Mouse (Mus musculus) myocyte (in vitro differentiated cells): Measurements from ENCODE around the gene Bcl2a1c.
"Not testable (repeated sequence)": the region's sequence is repeated elsewhere in the genome, so short reads cannot be mapped to it uniquely, and the experiment has no call there.

Experiments used
- E2F4 ChIP-seq: IDR thresholded peaks from one replicate; pipeline ENCODE4 v1.6.1; 2011; ENCODE audit warnings: mild to moderate bottlenecking, control low read depth, moderate library complexity; ENCODE audit not compliant: insufficient read depth
- MAX ChIP-seq: IDR thresholded peaks from one replicate; pipeline ENCODE4 v1.6.1; 2011; ENCODE audit warnings: low read depth, mild to moderate bottlenecking, control low read depth
- MYOD1 ChIP-seq, 3 experiments: IDR thresholded peaks; one replicate each; pipeline ENCODE4 v1.6.1; 2011; ENCODE audit warnings: control low read depth in 2 of 3, low read depth in 2 of 3, mild to moderate bottlenecking in 2 of 3, moderate library complexity in 1 of 3; ENCODE audit not compliant: insufficient read length in 2 of 3, control insufficient read depth in 1 of 3
- POLR2A ChIP-seq: IDR thresholded peaks from one replicate; pipeline ENCODE4 v1.6.1; 2011; ENCODE audit warnings: low read depth, mild to moderate bottlenecking, control low read depth, moderate library complexity; ENCODE audit not compliant: insufficient read length
- POLR2AphosphoS2 ChIP-seq: IDR thresholded peaks from one replicate; pipeline ENCODE4 v1.6.1; 2011; ENCODE audit warnings: low read depth, control low read depth; ENCODE audit not compliant: insufficient read length
- REST ChIP-seq: IDR thresholded peaks from one replicate; pipeline ENCODE4 v1.6.1; 2011; ENCODE audit warnings: mild to moderate bottlenecking, control low read depth, moderate library complexity; ENCODE audit not compliant: insufficient read depth, insufficient read length
- TCF12 ChIP-seq: IDR thresholded peaks from one replicate; pipeline ENCODE4 v1.6.1; 2011; ENCODE audit warnings: mild to moderate bottlenecking, control low read depth; ENCODE audit not compliant: poor library complexity, insufficient read depth, severe bottlenecking
- TCF3 ChIP-seq: IDR thresholded peaks from one replicate; pipeline ENCODE4 v1.6.1; 2011; ENCODE audit warnings: low read depth, control low read depth; ENCODE audit not compliant: insufficient read length
- USF1 ChIP-seq: IDR thresholded peaks from one replicate; pipeline ENCODE4 v1.6.1; 2011; ENCODE audit warnings: low read depth, mild to moderate bottlenecking, control low read depth, moderate library complexity

DNA sequence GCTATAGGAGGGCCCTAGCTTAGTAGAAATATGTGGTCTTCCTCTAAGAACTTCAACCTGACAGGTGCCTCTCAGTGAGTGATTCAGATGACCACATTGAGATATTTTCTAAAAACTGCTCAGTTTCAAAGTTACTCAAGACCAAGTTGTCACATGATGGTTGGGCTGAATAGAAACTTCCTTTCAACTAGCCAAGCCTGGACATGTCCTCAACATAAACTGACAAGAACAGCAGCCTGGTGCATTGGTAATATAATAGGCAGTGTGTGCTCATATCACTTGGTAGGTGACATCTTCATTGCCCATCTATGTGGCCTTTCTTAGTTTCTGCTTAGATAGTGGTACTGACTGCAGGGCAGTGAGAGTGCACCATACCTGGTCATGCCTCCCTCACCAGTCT, 24.0 kb upstream of the Bcl2a1c start:
- TF ChIP-seq E2F4; POLR2A; MYOD1 (IDR thresholded peaks at IDR 0.05; ENCODE audit: control insufficient read depth in 1 of 3, insufficient read length in 2 of 3, low read depth in 2 of 3); TCF12; REST; USF1; MAX; TCF3; POLR2AphosphoS2: not testable (repeated sequence)
